Mouse (Mus musculus): ENCODE measurements around the gene Gm4131.

GRCm38 (mm10) chr14:62574906-62575305, 8.2 kb upstream of the Gm4131 start:
- TF ChIP-seq POLR2A (IDR thresholded peaks at IDR 0.05; ENCODE audit: control insufficient read depth, extremely low read depth, insufficient read depth, low read length, poor library complexity) = no peak
- TF ChIP-seq CTCF (IDR thresholded peaks at IDR 0.05; ENCODE audit: borderline replicate concordance, control insufficient read depth, extremely low read depth, insufficient read depth, low read length, poor library complexity) = no peak
